Mouse (Mus musculus): ENCODE results near the gene Tfpt.

Tfpt gene

DNA sequence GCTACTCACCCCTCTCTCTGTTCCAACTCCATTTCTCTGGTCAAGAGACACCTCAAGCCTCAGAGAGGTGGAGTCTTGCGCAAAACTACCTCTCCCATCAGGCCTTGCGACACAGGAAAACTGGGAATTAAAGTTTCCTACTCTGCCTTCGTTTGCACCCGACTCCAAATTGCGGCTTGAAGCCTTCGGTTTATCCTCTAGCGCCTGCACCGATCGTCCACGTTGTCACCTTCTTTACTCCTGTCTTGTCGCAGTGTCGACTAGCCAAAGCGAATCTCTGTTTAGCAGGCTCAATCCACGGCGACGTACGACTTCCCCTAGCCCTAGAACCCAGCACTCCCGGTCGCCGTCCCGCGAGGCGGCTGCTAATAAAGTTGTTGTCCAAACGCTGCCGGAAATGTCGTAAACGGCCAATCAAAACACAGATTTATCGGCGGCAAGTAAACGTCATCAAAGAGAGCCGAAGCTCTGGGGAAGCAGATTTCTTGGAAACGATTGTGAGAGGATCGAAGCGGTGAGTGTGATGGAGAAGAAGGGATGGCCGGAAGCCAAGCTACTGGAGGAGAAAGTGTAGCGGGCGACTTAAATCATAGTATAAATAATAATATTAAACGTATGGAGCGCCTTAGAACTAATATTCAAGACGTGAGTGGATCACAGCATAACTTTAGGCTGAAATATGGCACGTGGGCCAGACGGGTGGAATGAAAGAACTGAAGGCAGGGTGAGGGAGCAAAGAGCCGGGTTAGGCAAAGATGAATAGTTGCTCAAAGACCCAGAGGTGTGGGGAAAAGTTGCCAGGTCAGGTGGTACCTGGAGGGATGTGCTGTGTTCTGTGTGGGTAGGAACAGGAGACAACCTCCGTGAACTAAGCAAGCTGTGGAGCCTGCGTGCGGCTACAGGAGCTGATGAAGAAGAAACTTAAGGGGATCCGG is at the start of gene Tfpt, which contains the start of gene Prpf31:
TSS of gene Tfpt (minus strand) at position 387 of the 935 bp plus-strand sequence.
TSS of gene Prpf31 (plus strand) at position 443 of the 935 bp plus-strand sequence.
- peak; percentile 94 to 95 for DNase-seq

DNA sequence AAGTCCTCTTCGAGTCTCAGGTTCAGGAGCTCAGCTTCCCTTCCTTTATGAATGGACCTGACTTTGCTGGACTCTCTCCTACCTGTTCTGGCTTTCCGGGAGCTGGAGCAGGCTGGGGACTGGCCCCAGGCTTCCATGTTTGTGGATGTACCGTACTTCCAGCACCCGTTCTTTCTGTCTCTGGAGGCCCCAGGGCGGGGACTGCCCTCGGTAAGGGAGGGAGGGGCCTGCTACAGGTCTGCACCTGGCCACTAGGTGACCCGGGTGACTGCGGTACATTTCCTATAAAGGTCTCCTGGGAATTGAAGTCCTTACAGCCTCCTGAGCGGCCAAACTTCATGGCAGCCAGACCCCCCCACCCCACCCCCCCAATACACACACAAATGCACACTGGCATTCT is 47.6 kb upstream of the Tfpt start, which contains the start of gene Tmc4:
TSS of gene Tmc4 (minus strand) at position 212 of the 400 bp plus-strand sequence.
- DNase-seq = no peak

DNA sequence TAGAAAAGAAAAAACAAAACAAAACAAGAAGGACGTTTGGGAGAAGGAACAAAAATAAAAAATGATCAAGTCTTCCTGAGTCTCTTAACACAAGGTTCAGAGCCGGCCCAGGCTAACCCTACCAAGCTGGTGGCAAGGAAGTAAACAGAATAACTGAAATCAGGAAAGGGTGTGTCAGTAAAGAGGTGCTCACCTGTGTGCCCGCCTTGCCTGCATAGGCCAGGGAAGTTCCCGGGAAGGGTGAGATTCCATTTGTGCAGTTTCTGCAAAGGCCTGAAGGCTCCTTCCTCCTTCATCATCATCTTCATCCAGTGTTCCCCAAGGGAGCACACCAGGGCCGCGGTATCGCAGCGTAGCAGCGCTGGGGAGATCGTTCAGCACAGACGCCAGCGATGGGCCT is 46.6 kb upstream of the Tfpt start:
- DNase-seq = no peak

DNA sequence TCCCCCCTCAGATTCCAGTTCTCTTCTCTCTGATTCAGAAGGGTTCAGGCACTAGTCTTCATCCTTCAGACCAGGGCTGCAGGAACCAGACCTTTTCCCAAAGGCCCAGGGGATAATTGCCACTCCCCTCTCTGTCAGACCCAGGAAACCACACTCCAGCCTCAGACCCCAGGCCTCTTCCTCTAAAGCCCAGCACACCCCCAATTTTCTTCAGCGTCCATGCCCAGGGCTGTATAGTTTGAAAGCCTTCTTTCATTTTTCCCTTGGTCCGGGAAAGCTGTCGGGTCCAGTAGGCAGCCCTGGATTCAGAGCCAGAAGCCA is 45.5 kb upstream of the Tfpt start:
- no peak for DNase-seq

DNA sequence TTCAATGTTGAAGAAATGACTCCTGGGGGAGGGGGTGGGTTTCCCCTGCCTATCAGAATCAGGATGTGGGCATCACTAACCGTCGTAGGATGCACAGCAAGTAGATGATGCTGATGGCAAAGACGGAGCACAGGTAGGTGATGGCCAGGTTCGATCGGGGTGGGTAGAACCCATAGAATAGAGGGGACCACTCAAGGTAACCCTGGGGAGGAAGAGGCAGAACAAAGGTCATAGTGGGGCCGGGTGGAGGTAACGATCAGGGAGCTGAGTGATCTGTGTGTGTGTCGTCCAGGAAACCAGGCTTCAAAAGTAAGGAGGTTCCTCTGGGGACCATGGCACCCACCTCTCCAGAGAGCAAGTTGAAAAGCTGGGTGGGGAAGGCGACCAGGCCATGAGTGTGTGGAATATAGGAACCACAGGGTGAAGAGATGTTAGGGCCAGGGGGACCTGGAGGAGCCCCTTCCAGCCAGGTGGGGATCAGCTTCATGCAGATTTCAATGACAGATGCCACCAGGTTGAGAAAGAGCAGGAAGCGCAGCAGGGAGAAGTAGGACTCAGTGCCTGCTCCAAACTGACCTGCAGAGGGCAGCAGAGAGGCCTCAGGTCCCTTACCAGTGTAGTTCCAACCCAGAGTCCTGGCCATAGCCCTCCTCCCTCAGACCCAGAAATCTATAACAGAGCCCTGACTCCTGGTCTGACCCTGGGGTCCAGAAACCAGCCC is 44.9 kb upstream of the Tfpt start:
- peak; percentile 94 to 97 for DNase-seq

DNA sequence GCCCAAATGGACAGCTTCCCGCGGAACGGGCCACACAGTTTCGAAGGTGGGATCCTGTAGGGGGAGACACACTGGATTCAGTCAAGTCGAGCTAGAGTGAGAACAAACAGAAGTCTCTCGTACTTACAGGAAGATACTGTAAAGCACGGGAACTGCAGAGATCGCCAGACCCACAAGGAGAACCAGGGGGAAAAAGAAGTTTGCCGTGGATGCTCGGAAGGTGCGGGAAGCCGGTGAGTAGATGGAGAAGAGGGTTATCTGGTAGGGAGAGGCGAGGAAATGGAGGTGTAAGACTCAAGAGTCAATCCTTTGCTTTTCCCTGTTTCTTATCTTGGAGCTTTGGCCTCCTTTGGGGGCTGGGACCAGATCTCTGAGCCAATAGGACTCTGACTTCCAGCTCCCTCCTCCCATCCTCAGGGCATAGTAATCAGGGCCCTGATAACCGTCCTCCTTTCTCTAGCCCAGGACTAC is 37.2 kb upstream of the Tfpt start:
- peak in 1 of 2 experiments; percentile 24 for DNase-seq

DNA sequence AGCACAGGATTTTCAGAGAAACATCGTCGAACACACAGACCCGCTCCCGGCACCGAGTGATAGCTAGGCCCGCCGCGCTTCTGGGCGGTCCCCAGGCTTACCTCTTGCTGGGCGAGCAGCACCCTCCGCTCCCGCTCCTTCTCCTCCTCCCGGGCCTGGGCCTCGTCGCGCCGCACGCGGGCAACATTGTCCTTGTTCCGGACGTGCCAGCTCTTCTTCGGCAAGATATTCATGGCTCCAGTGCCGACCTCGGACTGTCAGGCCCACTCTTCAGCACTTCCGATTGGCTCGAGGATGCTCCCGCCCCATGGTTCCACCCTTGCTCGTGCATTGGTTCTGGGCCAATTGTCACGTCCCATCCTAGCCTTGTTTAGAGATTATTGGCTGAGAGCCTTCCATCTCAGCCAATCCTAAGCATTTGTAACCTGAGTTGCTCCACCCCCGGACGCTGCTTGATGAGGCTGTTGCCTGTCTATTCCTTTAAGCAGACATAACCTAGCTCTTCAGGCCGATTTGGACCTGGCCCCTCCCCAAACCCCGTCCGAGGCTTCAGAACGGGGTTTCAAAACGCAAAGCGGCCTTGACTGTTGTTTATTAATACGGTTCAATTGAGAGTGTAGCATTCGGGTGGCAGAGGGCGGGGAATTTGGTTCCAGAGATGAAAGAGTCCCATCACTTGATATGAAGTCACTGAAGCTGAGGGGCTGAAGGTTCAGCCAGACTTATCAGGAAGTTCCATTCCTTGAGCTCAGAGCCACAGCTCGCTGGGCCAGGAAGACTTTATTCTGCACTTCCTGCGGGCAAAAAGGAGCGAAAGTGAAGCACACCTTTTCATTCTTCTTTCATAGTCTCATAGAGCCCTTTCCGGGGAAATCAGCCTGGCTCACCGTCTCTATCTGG is 35.7 kb upstream of the Tfpt start, which contains the start of gene Leng1:
TSS of gene Leng1 (minus strand) at position 626 of the 900 bp plus-strand sequence.
- DNase-seq = peak; percentile 98 to 99

DNA sequence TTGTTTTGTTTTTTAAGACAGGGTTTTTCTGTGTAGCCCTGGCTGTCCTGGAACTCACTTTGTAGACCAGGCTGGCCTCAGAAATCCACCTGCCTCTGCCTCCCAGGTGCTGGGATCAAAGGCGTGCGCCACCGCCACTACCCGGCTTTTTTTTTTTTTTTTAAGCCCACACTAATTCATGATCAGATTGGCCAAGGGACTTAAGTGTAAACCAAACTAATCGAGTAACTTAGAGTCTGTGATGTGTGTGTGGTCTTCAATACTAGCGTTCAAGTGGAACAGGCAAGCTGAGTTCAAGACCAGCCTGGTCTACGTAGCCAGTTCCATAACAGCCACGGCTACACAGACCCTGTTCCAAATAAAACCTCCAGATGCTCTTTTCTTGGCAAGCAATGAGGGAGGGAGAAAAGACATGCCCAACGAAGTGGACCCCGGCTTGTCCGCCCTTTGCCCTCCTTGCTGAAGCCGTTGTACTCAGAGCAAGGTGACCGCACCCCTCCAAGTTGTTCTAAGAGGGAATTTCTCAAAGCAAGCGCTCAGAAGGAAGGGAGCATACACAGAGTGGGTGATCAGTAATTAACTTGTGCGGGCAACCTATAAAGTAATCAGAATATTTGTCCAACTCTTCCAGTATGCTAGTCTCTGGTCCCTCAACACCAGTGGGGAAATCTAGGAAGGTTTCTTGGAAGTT is 34.9 kb upstream of the Tfpt start:
- peak in 1 of 2 experiments; percentile 27 for DNase-seq

DNA sequence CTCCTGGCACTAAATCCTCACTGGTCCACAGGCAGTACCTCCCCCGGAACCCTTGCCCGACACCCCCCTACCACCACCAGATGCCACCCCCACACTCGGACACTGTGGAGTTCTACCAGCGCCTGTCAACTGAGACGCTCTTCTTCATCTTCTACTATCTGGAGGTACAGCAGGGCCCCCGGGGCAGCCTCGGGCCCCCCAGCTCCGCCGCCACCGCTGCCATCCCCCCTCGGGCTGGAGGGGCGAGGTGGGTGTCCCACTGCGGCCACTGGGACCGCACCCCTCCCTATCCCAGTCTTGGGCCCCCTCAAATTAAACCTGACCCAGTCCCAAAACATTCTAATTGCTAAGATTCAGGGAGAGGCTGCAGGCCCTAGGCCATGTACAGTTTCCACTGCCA is 28.8 kb upstream of the Tfpt start:
- DNase-seq = no peak

DNA sequence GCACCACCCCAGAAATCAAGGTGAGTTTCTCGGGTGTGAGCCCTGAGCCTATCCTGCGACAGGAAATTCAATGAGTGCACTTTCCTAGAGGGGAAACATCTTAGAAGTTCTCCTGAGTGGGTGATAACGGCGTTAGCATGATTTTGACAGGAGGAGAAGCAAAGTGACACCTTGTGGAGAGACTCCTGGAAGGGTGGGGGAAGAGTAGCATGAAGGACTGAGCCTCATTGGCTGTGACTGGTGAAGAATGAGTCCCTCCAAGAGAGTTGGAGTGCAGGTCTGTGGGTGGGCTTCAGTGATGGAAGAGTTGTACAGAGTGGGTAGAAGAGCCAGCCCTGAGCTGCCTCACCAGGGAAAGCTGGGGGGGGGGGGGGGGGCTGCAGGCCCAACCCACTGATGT is 27.2 kb upstream of the Tfpt start:
- DNase-seq = no peak

DNA sequence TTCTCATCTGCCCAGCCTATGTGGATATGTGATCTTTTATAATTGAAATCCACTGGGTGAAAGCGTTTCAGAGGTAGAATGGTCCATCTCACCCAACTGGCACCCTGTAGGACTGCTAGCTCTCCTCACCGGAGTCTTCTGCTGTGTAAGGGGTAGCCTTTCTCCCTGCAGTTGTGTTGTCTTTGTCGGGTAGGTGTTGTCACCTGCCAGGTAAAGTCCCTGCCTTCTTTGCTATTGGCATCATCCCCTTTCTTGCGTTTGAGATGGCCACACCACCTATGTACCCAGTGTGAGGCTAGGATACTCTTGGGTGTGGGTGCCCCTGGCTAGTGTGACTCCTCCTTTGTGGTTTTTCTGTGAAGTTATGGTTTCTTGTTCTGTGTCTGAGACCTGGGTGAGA is 16.9 kb upstream of the Tfpt start:
- DNase-seq = no peak

DNA sequence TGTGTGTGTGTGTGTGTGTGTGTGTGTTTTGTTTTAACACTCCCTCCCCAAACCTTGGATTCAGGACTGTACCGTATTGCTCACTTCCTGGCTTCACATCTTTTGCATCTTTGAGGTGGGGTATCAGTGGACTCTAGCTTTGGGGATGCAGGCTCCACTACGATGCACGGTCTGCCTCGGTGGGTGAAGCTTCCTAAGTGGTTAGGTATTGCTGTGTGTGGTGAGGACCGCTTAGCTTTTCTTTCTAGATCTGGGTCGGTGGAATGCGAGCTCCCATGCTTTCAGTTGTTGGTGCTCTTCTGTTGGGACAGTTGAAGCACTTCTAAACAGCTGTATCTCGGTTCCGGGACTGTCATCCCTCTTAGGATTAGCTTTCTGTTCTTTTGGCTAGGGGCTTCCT is 16.5 kb upstream of the Tfpt start:
- no peak for DNase-seq

DNA sequence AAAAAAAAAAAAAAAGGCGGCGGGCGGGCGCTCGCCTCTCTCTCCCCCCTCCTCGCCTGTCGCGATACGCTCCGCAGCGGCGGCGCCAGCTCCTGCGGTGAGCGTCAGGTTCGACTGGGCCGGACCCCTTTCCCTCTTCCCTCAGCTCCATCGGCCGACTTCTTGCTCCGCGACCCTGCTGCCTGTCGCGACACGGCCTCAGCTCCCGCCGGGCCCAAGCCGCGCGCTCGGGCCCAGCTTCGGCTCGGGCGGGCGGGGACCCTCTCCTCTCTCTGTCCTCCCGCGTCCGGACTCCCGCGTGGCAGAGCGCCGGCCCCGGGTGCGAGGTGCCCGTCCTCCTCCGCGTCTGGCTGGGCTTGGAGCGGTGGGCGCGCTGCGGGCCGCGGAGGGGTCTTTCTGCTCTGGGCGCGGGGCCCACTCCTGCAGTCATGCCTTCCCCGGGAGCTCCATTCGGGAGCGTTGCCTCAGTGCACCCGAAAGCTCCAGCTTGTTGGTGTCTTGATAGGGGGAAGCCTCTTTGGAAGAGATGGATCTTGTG is 15.8 kb upstream of the Tfpt start:
- peak in 1 of 2 experiments; percentile 72 for DNase-seq

DNA sequence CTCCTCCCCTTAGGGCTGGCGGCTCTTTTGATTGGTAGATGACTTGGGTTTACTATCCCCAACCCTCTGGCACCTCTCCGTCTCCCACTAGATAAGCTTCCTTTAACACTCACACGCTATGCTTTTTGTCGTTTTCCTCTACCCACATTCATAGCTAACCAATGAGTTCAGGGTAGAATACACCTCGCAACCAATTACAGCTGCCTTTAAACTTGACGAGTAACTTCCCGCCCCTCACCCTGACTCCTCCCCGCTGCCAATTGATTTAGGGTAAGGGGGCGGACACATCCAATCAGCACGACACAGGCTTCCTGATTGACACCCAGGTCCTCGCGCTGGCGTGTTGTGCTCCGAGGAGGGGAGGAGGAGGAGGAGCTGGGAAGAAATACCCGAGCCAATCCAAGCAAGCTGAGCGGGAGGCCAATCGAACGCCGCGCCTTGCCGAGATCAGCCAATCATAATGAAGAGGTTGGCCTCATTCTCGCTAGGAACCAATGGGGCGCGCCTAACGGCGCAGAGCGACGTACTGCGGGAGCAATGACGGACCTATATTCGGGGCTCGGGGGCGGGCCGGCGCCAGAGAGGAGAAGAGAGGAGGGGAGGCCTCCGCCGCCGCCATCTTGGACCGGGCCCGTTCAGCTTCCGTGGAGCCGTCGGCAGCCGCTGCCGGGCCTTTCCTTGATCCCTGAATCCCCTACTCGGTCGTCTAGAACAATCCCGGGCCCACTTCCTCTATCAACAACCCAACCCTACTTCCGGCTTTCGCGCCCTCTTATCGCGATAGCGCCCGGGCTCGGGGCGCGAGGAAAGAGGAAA is 15.2 kb upstream of the Tfpt start, which contains the start of gene Cnot3:
TSS of gene Cnot3 (plus strand) at position 597 of the 816 bp plus-strand sequence.
- DNase-seq = peak; percentile 97 to 98

DNA sequence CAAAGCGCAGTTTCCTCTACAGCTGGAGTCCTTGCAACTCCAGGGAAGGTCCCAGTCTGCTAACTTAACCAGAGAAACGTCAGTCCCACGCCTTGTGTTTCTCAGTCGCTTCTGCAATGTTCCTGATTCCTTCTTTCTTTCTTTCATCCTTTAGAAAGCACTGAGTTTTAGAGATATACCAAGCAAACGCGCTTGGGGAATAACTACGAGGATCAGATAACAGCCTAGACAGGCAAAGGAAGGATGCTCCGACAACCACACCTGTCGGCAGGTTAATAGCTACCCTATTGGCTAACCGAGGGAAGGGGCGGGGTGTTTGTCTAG is 14.6 kb upstream of the Tfpt start:
- peak in 1 of 2 experiments; percentile 98 for DNase-seq

DNA sequence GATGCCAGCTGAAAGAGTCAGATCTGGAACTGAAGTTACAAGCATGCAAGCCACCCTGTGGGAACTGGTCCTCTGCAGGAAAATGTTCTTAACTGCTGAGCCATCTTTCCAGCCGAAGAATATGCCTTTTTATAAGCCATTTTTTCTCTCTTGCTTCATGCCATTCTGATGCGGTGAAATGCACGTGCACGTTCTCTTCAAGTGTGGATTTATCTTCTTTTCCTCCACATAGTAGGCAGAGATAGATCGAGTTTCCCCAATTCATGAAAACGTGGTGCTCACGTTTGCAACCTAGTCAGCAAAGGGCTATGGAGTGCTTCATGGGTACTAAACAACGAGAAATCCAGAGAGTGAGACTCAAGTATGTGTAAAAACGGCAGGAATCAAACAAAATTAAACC is 14.1 kb upstream of the Tfpt start:
- no peak for DNase-seq

DNA sequence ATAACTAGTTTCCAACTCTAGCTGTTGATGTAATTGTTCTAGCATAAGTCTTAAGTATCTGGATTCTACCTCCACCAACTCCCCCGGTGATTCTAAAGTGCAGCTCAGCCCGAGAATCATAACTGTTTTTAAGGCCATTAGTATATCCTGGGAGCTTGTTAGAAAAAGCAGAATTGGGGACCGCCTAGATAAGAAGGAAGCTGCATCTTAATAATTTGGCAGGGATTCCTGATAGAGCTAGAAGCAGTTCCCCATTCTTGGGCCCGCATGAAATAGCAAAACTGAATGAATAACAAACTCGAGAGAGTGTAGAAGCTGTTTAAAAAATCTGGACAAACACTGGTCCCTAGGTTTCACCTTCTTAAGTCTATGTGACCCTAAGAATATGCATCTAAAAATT is 13.7 kb upstream of the Tfpt start:
- DNase-seq = no peak

DNA sequence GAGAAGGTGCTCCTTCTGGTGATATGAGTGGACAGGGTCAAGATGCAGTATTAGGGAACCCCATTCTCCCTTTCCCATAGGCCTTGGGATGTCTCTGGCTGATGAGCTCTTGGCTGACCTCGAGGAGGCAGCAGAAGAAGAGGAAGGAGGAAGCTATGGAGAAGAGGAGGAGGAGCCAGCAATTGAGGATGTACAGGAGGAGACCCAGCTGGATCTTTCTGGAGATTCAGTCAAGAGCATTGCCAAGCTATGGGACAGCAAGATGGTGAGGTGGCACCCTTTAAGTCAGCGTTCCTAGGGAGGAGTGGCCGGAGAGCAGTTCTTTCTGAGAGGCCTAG is 718 bp upstream of the Tfpt start:
- DNase-seq = no peak

DNA sequence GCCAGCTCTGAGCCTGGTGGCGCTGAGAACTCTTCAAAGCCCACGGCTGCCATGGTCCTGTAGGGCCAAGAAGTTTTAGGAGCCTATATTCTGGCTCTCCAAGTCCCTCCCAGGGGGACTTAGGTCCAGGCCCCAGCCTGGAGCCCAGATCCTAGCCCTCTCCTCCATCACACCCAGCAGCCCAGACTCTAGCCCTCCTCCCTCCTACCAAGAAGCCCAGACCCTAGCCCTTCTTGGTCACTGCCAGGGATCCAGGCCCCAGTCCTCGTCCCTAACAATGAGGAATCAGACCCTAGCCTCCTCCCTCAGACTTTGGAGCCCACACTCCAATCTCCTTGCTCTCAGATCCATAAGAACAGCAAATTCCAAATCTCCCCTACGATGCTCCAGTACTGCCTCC is 699 bp downstream of the Tfpt start:
- no peak for DNase-seq

DNA sequence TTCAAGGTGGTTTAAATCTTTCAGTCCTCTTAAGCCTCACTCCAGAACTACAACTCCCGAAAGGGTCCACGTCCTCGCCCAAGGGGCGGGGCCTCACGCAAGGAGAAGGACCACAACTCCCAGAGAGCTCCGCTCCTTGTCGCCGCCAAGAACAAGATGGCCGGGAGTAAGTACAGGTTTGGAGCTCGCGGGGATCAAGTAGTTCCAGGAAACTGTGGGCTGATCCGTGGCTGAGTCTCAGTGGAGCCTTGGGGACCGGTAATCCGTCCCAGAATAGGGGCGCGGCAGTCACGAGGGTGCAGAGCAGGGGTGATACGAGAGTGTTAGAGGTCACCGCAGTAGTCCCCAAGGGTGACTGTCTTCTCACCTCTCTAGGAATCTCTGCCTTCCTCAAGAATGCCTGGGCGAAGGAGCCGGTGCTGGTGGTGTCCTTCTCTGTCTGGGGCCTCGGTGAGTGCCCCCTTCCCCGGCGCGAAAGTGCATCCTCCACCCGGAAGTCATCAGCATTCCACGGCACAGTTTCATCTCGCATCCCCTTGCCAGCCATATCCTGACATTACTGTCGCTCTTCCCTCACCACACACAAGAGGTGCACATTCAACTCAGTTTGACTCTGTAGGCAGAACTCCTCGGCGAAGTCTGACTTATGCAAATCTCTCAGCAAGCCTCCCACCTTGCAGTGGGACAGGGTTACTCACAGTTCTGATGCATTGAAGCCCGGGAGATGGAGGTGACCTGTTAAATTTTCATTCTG is 12.3 kb downstream of the Tfpt start, which contains the start of gene Ndufa3:
TSS of gene Ndufa3 (plus strand) at position 132 of the 754 bp plus-strand sequence.
- peak; percentile 93 to 95 for DNase-seq

Measured in cerebellum, postnatal 10 days (tissue).